ENCODE assay signal across 10 mouse cellular contexts in genomic region chr17:87350471-87351240, GRCm38 (mm10).
DNase-seq lines count a peak whose midpoint lies in the region; ATAC-seq and TF ChIP-seq lines count a peak whose summit lies in the region.
"Had no signal": no experiment of that assay in that cellular context is flagged by ENCODE, and none has a peak within 500 bp of the region (broad histone marks: within the 10 kb centered on the region; RNA-seq: fewer than 3 reads in every experiment).

No protein-coding gene starts in this region.

- intact Hi-C loops in heart, postnatal 36 days (cut with DNase I) = no loop called here

- H3K36me3 ChIP-seq in forebrain, embryonic 10.5 days (replicated peaks) = no peaks in the 10 kb centered on the region
- H3K36me3 ChIP-seq in forebrain, postnatal 0 days (ENCODE audit: insufficient read depth) = no peaks in the 10 kb centered on the region
- H3K36me3 ChIP-seq in embryonic facial prominence, embryonic 14.5 days (ENCODE audit: control insufficient read depth, insufficient read depth, low read length) = no peaks in the 10 kb centered on the region
- H3K36me3 ChIP-seq: hindbrain, embryonic 15.5 days had no signal

- peak; percentile 41 for DNase-seq in forebrain, embryonic 10.5 days (ENCODE audit: extremely low spot score, low spot score)
- no peak for DNase-seq in forebrain, postnatal 0 days
- peak; percentile 75 for DNase-seq in embryonic facial prominence, embryonic 14.5 days (ENCODE audit: low spot score)
- peak; percentile 59 to 71 for DNase-seq in heart, postnatal 36 days
- peak; percentile 73 for DNase-seq in lung, postnatal 10 days
- DNase-seq in right cerebral cortex, postnatal 14 days = no peak
- DNase-seq in adrenal gland, postnatal 4 days (ENCODE audit: low spot score in 2 of 2) = no peak

- no peak overlapping the region for H3K9ac ChIP-seq in forebrain, postnatal 0 days
- peak overlapping the region; percentile 31; the same call in 1 of the 2 replicates for H3K9ac ChIP-seq in embryonic facial prominence, embryonic 14.5 days (ENCODE audit: low read depth, low read length)
- H3K9ac ChIP-seq: hindbrain, embryonic 15.5 days had no signal

- no peak overlapping the region for H3K4me2 ChIP-seq in forebrain, postnatal 0 days (ENCODE audit: low read depth)
- no peak overlapping the region for H3K4me2 ChIP-seq in embryonic facial prominence, embryonic 14.5 days (ENCODE audit: low read depth, low read length)
- H3K4me2 ChIP-seq: hindbrain, embryonic 15.5 days had no signal

- no peak for TF ChIP-seq CTCF in forebrain, postnatal 0 days (IDR thresholded peaks at IDR 0.05; ENCODE audit: low read depth)

- 59% methylated on average over 13 of the region's 13 CpGs for WGBS in forebrain, embryonic 10.5 days
- WGBS in forebrain, postnatal 0 days = 69% methylated on average over 13 of the region's 13 CpGs
- 27% methylated on average over 13 of the region's 13 CpGs for WGBS in embryonic facial prominence, embryonic 14.5 days

- H3K27ac ChIP-seq in forebrain, embryonic 10.5 days = peak overlapping the region; percentile 81
- H3K27ac ChIP-seq in forebrain, postnatal 0 days (ENCODE audit: low read depth, low read length) = no peak overlapping the region
- peak overlapping the region; percentile 75 for H3K27ac ChIP-seq in embryonic facial prominence, embryonic 14.5 days (replicated peaks; ENCODE audit: low read depth, low read length)

- no peak for ATAC-seq in forebrain, postnatal 0 days
- peak; percentile 77 for ATAC-seq in embryonic facial prominence, embryonic 14.5 days (ENCODE audit: low read depth)
- no peak for ATAC-seq in CD4-positive, CD25-positive, alpha-beta regulatory T cell, adult 4 months

- no peak overlapping the region for H3K4me3 ChIP-seq in forebrain, embryonic 10.5 days
- no peak overlapping the region for H3K4me3 ChIP-seq in forebrain, postnatal 0 days (ENCODE audit: low read depth, low read length)
- no peak overlapping the region for H3K4me3 ChIP-seq in embryonic facial prominence, embryonic 14.5 days (ENCODE audit: low read depth, low read length)
- H3K4me3 ChIP-seq: hindbrain, embryonic 15.5 days had no signal

- no peaks in the 10 kb centered on the region for H3K9me3 ChIP-seq in forebrain, embryonic 10.5 days
- H3K9me3 ChIP-seq in forebrain, postnatal 0 days (ENCODE audit: low read length) = no peaks in the 10 kb centered on the region
- no peaks in the 10 kb centered on the region for H3K9me3 ChIP-seq in embryonic facial prominence, embryonic 14.5 days (ENCODE audit: control insufficient read depth, low read length)
- H3K9me3 ChIP-seq: hindbrain, embryonic 15.5 days had no signal

- no peaks in the 10 kb centered on the region for H3K27me3 ChIP-seq in forebrain, embryonic 10.5 days (ENCODE audit: poor library complexity, severe bottlenecking)
- no peaks in the 10 kb centered on the region for H3K27me3 ChIP-seq in forebrain, postnatal 0 days (ENCODE audit: insufficient read depth, low read length)
- no peaks in the 10 kb centered on the region for H3K27me3 ChIP-seq in embryonic facial prominence, embryonic 14.5 days (replicated peaks; ENCODE audit: control insufficient read depth, insufficient read depth, low read length)
- H3K27me3 ChIP-seq: CH12.LX; hindbrain, embryonic 15.5 days had no signal

- peaks cover 72% of the 10 kb centered on the region for H3K4me1 ChIP-seq in forebrain, embryonic 10.5 days
- no peaks in the 10 kb centered on the region for H3K4me1 ChIP-seq in forebrain, postnatal 0 days (ENCODE audit: insufficient read depth)
- peaks cover 27% of the 10 kb centered on the region for H3K4me1 ChIP-seq in embryonic facial prominence, embryonic 14.5 days (ENCODE audit: control insufficient read depth, insufficient read depth, low read length)

Comparison
In these comparisons a context has a peak if more than half of its experiments do, and no peak if none do; other contexts are left out.
1. DNase-seq: peak in forebrain, embryonic 10.5 days (single experiment), embryonic facial prominence, embryonic 14.5 days (single experiment), heart, postnatal 36 days (2 of 2) and lung, postnatal 10 days (single experiment); none in forebrain, postnatal 0 days (single experiment), right cerebral cortex, postnatal 14 days (single experiment) and adrenal gland, postnatal 4 days (0 of 2).